Mouse (Mus musculus) CH12.LX (cell line): ENCODE results near the gene Skida1.

ENCODE experiments used
- CTCF ChIP-seq, 2 experiments: IDR thresholded peaks in 1 of 2; conservative IDR thresholded peaks in 1 of 2; 2 replicates each; pipeline ENCODE4 v1.5.1; 2011 to 2012; ENCODE audit warnings: low read depth in 2 of 2, low read length in 2 of 2, improper control_type of control experiment in 1 of 2, inconsistent platforms in 1 of 2, mild to moderate bottlenecking in 1 of 2, moderate library complexity in 1 of 2
- ETS1 ChIP-seq: conservative IDR thresholded peaks from 2 replicates; pipeline ENCODE4 v1.6.1; 2012; ENCODE audit warnings: low read depth, mild to moderate bottlenecking, inconsistent platforms, low read length, improper control_type of control experiment, moderate library complexity
- HCFC1 ChIP-seq: IDR thresholded peaks from 2 replicates; pipeline ENCODE4 v1.6.1; 2012; ENCODE audit warnings: low read depth, mild to moderate bottlenecking, inconsistent platforms, low read length, improper control_type of control experiment
- USF2 ChIP-seq: conservative IDR thresholded peaks from 2 replicates; pipeline ENCODE4 v1.6.1; 2011; ENCODE audit warnings: low read depth, low read length, improper control_type of control experiment

DNA sequence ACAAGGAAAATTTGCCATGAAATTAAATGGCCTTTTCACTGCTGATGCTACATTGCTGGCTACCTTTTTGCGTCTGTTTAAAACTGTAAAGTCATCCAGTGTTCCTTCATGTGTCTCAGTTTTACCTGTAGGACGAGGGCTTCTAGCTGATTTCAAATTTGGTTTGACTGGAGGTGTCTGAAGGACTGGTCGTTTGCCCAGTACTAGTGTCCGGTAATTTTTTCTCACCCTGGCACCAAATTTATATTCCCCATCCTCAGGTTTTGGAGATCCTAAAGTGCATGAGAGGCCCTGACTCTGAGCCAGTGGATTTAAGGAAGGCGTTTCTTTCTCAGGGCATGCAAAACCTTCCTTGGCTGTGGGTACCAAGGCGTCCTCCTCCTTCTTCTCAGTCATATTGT, 3.1 kb downstream of the Skida1 start:
- no peak for TF ChIP-seq USF2
- no peak for TF ChIP-seq HCFC1
- TF ChIP-seq CTCF (conservative IDR thresholded peaks at IDR 0.05 in 1 of 2, IDR thresholded peaks at IDR 0.05 in 1 of 2; ENCODE audit: low read depth in 2 of 2, low read length in 2 of 2) = no peak
- TF ChIP-seq ETS1 = no peak
